Mouse (Mus musculus): ENCODE measurements at regions not wholly inside any gene's neighbourhood (a gene's known extent, or its start where the extent isn't known, plus 50 kb on each side); places are given as distances from the start of the nearest gene placed in this dataset.

DNA sequence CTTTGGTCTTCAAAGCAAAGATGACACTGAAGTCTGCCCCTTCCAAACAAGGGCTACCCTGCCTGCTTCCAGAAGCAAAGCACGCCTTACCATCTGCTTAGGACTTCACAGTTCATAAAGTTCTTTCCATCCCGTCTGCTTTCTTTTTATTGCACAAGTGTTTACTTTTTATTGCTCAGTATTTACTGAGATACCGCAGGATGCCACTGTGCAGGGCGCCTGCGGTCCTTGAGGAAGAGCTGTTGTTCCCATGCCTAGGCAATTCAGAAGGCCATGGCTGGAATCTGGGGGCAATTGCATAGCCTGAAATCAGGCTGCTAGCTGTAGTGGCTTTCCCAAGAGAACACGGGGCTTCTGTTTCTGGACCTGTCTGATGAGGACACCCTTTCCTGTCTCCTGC lies 1255.8 kb upstream of the A1bg start:
- WGBS: 31% methylated on average over 6 of the region's 6 CpGs

DNA sequence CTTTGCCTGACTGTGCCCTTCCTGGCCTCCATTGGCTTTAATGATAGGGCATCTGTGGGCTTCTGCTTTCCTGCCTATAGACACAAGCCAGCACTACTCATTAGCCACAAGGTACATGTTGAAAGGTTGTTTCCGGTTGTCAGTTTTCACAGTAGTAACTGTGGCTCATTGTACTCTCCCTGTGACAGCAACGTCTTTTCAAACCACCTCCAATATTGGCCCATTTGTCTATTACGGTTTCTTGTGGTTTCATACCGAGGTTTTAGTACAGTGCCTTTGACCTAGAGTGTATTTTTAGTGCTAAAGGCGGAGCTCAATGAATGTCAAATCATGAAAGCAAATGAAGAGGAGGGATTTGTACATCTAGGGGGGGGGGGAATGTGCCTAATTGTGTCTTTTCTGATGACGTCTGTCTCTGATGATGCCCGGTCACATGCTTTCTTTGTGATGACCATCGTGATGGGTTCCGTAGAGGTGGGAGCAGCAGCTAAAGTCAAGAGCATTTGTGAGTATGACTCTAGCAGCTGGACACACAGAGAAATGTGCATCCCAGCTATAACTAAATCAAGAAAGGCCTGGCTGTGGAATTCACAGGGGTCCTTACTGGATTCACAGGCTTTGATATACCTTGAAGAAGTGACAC lies 1255.1 kb upstream of the A1bg start:
- no peaks in the 10 kb centered on the region for H3K36me3 ChIP-seq (ENCODE audit: control insufficient read depth, insufficient read depth, low read length)
- H3K4me3 ChIP-seq (ENCODE audit: low read depth, low read length): no peak overlapping the region
- no peaks in the 10 kb centered on the region for H3K27me3 ChIP-seq (ENCODE audit: control insufficient read depth, insufficient read depth, low read length)
- TF ChIP-seq CTCF (IDR thresholded peaks at IDR 0.05; ENCODE audit: extremely low read depth, insufficient read length, insufficient replicate concordance, low read depth, low read length) (no peak), POLR2A (IDR thresholded peaks at IDR 0.05; ENCODE audit: low read depth, low read length) (no peak)
- no peak overlapping the region for H3K27ac ChIP-seq (ENCODE audit: insufficient read depth, low read depth, low read length)
- WGBS: 88% methylated on average over 9 of the region's 9 CpGs
- H3K4me1 ChIP-seq (ENCODE audit: control insufficient read depth, insufficient read depth, insufficient read length, low read length): peaks cover 7% of the 10 kb centered on the region

More for the DNA sequence above, 1255.8 kb upstream of the A1bg start:
- Histone ChIP-seq H3K27ac (ENCODE audit: insufficient read depth, low read depth, low read length) (no peak overlapping the region), H3K27me3 (ENCODE audit: control insufficient read depth, insufficient read depth, low read length) (no peaks in the 10 kb centered on the region), H3K4me1 (ENCODE audit: control insufficient read depth, insufficient read depth, insufficient read length, low read length) (peaks cover 7% of the 10 kb centered on the region), H3K4me3 (ENCODE audit: low read depth, low read length) (no peak overlapping the region), H3K36me3 (ENCODE audit: control insufficient read depth, insufficient read depth, low read length) (no peaks in the 10 kb centered on the region)
- TF ChIP-seq CTCF (IDR thresholded peaks at IDR 0.05; ENCODE audit: extremely low read depth, insufficient read length, insufficient replicate concordance, low read depth, low read length) (no peak), POLR2A (IDR thresholded peaks at IDR 0.05; ENCODE audit: low read depth, low read length) (no peak)

DNA sequence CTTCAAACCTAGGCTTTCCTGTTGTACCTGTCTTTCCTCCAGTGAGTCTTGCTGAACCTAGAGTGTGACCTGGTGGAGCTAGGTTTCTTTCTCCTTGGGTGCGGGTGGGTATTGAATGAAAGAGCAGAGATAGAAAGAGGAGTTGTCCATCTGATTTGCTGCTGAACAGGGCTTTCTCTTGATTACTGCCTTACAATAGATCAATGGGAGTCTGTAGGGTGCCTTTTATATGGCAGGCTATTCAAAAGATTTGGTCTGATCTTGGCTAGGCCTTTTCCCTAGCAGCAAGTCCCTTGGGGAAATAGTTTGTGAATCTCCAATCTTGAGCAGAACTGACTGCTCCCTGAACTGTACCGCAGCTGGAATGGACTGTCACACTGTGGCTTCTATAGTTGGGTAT lies 1253.3 kb upstream of the A1bg start:
- H3K27me3 ChIP-seq (ENCODE audit: control insufficient read depth, insufficient read depth, low read length): no peaks in the 10 kb centered on the region
- TF ChIP-seq POLR2A (IDR thresholded peaks at IDR 0.05; ENCODE audit: low read depth, low read length) (no peak), CTCF (IDR thresholded peaks at IDR 0.05; ENCODE audit: extremely low read depth, insufficient read length, insufficient replicate concordance, low read depth, low read length) (no peak)
- no peaks in the 10 kb centered on the region for H3K36me3 ChIP-seq (ENCODE audit: control insufficient read depth, insufficient read depth, low read length)
- H3K4me3 ChIP-seq (ENCODE audit: low read depth, low read length): no peak overlapping the region
- H3K27ac ChIP-seq (ENCODE audit: insufficient read depth, low read depth, low read length): no peak overlapping the region
- 94% methylated on average over 2 of the region's 2 CpGs for WGBS
- H3K4me1 ChIP-seq (ENCODE audit: control insufficient read depth, insufficient read depth, insufficient read length, low read length): peaks cover 5% of the 10 kb centered on the region

DNA sequence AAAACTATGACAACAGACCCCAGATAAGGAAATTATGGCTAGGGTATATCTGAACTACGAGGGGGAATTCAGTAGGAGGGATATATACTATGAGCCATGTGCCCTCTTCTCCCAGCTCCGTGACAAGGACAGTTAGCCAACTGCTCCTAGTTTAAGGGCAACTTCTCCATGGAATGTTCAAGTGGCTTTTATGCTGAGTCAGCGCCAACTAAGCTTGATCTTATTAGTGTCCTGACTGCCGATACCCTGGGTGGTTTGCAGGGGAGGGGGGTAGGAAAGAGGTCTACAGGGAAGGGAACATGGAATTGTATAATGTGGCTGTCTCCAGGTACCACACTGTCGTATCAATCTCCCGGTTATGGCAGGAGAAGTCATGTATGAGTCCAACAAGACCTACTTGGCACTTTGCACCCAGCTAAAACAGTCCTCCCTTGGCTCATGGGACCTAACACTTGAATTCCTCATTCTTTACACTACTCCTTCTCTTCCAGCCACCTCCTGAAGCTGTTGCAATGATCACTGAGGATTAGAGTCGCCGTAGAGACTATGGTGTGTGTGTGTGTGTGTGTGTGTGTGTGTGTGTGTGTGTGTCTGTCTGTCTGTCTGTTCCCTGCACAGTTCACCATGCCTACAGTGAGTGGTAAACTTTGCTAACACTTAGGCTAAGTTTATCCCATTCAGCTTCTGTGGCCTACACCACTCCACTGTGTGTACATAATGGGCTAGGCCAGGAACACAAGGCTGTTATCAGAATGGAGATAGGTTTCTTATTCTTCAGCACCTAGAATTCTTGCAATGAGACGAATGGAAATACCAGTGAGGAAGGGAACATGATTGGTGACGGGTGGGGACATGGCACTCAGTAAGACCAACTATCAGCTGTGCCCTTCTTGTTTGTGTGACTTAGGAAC lies 1251.1 kb upstream of the A1bg start:
- Histone ChIP-seq H3K27me3 (ENCODE audit: control insufficient read depth, insufficient read depth, low read length) (no peaks in the 10 kb centered on the region), H3K36me3 (ENCODE audit: control insufficient read depth, insufficient read depth, low read length) (no peaks in the 10 kb centered on the region), H3K4me1 (ENCODE audit: control insufficient read depth, insufficient read depth, insufficient read length, low read length) (peaks cover 5% of the 10 kb centered on the region), H3K27ac (ENCODE audit: insufficient read depth, low read depth, low read length) (no peak overlapping the region), H3K4me3 (ENCODE audit: low read depth, low read length) (no peak overlapping the region)
- WGBS: 88% methylated on average over 10 of the region's 10 CpGs
- no peak for TF ChIP-seq POLR2A (IDR thresholded peaks at IDR 0.05; ENCODE audit: low read depth, low read length)
- no peak for TF ChIP-seq CTCF (IDR thresholded peaks at IDR 0.05; ENCODE audit: extremely low read depth, insufficient read length, insufficient replicate concordance, low read depth, low read length)

DNA sequence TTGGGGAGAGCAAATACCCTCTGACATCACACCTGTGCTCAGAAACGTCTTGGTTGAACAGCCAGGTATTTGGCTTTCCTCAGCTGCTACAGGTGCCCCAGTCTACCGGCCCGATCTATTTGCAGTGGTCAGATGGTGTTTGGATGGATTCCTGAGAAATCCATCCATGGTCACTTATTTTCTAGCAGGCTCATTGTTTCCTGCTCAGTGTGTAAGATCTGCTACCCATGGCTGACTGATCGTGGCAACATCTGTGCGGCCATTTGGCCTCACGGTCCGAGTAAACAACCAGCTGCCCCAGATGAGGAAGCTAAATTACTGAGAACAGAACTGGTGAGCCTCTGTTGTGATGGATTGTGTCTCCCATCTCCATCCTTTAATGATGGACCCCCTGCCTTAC lies 1248.8 kb upstream of the A1bg start:
- 79% methylated on average over 7 of the region's 7 CpGs for WGBS
- Histone ChIP-seq H3K27ac (ENCODE audit: insufficient read depth, low read depth, low read length) (no peak overlapping the region), H3K4me3 (ENCODE audit: low read depth, low read length) (no peak overlapping the region), H3K27me3 (ENCODE audit: control insufficient read depth, insufficient read depth, low read length) (no peaks in the 10 kb centered on the region), H3K4me1 (ENCODE audit: control insufficient read depth, insufficient read depth, insufficient read length, low read length) (peaks cover 3% of the 10 kb centered on the region), H3K36me3 (ENCODE audit: control insufficient read depth, insufficient read depth, low read length) (no peaks in the 10 kb centered on the region)
- TF ChIP-seq CTCF (IDR thresholded peaks at IDR 0.05; ENCODE audit: extremely low read depth, insufficient read length, insufficient replicate concordance, low read depth, low read length) (no peak), POLR2A (IDR thresholded peaks at IDR 0.05; ENCODE audit: low read depth, low read length) (no peak)

DNA sequence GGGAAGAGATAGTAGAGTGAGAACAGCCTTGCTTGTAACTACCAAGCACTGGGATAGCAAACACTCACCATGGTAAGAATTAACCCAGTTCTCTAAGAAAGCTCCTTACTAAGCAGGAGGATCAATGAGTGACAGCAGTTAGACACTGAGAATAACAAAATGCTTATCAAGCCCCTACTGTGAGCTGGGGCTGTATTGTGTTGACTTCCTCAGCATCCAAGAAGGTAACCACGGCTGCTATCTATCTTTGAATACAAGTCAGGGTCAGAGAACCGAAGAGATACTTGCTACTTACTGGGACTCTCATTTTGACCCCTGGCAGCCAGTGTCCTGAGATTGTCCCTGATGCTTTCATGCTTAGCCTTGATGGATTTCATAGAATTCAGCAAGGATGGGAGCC lies 1248.4 kb upstream of the A1bg start:
- no peak overlapping the region for H3K4me3 ChIP-seq (ENCODE audit: low read depth, low read length)
- no peaks in the 10 kb centered on the region for H3K27me3 ChIP-seq (ENCODE audit: control insufficient read depth, insufficient read depth, low read length)
- H3K27ac ChIP-seq (ENCODE audit: insufficient read depth, low read depth, low read length): no peak overlapping the region
- peaks cover 3% of the 10 kb centered on the region; the same call in 1 of the 2 replicates for H3K4me1 ChIP-seq (ENCODE audit: control insufficient read depth, insufficient read depth, insufficient read length, low read length)
- 74% methylated on average over 2 of the region's 2 CpGs for WGBS
- TF ChIP-seq CTCF (IDR thresholded peaks at IDR 0.05; ENCODE audit: extremely low read depth, insufficient read length, insufficient replicate concordance, low read depth, low read length) (no peak), POLR2A (IDR thresholded peaks at IDR 0.05; ENCODE audit: low read depth, low read length) (no peak)
- no peaks in the 10 kb centered on the region for H3K36me3 ChIP-seq (ENCODE audit: control insufficient read depth, insufficient read depth, low read length)

DNA sequence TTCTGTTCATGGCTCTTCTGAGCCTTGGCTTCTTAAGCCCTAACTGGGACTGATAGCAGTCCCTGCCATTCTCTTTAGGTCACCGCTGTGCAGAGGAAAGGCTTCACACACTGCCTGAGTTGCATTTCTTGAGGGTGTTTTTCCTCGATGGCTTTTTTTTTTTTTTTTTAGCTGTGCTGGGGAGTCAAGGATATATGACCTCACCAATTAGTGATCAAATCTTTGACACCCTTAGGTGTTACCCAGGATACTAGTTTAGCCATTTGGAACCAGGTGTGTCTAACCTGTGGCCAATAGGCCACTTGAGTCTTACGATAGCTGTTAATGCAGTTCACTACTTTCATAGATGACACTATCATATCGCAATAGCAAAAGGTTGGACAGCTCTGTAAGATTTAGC lies 1247.5 kb upstream of the A1bg start:
- Histone ChIP-seq H3K36me3 (ENCODE audit: control insufficient read depth, insufficient read depth, low read length) (no peaks in the 10 kb centered on the region), H3K27ac (ENCODE audit: insufficient read depth, low read depth, low read length) (no peak overlapping the region), H3K27me3 (ENCODE audit: control insufficient read depth, insufficient read depth, low read length) (no peaks in the 10 kb centered on the region), H3K4me3 (ENCODE audit: low read depth, low read length) (no peak overlapping the region), H3K4me1 (ENCODE audit: control insufficient read depth, insufficient read depth, insufficient read length, low read length) (peaks cover 3% of the 10 kb centered on the region; the same call in 1 of the 2 replicates)
- 92% methylated on average over 4 of the region's 4 CpGs for WGBS
- TF ChIP-seq POLR2A (IDR thresholded peaks at IDR 0.05; ENCODE audit: low read depth, low read length): no peak
- TF ChIP-seq CTCF (IDR thresholded peaks at IDR 0.05; ENCODE audit: extremely low read depth, insufficient read length, insufficient replicate concordance, low read depth, low read length): no peak

All from small intestine, adult 2 months (tissue).